Mouse (Mus musculus) regulatory T cell (primary cell): Measurements from ENCODE around the gene Mindy4.

Experiments used
- in situ Hi-C: fragments of 300-600 bp; cut with MboI, MseI; formaldehyde crosslinking; loops from one replicate; pipeline ENCODE4 v1.15.1; 2025; ENCODE audit warnings: high pct_unique_total_duplicates

The Mindy4 gene

DNA sequence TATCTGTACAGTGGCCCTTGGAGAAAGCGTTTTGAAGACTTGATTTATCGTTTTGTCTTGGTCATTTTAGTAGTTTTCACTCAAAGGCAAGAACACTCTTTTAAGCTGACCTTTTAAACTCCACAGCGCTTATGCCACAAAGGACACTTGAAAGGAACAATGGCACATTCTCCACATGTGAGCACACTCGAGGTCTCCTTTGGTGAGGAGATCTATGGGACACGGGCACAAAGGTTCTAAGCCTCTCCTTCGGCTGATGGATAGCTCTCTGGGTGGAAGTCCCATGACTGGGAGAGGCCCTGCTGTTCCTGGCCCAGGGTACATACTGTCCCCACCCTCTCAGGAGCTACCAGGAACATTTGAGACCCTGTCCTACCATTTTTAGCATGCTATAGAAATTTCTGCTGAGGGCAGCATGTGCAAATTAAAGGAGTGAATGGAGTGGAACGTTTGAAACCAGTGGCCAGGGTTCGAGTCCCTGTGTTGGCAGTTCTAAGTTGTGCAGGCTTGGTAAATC is 49.6 kb downstream of the Mindy4 start:
- in situ Hi-C loops: no loop called here

- in situ Hi-C loops: no loop called here
These were observed 53.5 kb downstream of the Mindy4 start for GRCm38 (mm10) chr6:55256500-55257191.

- in situ Hi-C loops: no loop called here
These were observed 54.1 kb downstream of the Mindy4 start for GRCm38 (mm10) chr6:55257246-55257645.

DNA sequence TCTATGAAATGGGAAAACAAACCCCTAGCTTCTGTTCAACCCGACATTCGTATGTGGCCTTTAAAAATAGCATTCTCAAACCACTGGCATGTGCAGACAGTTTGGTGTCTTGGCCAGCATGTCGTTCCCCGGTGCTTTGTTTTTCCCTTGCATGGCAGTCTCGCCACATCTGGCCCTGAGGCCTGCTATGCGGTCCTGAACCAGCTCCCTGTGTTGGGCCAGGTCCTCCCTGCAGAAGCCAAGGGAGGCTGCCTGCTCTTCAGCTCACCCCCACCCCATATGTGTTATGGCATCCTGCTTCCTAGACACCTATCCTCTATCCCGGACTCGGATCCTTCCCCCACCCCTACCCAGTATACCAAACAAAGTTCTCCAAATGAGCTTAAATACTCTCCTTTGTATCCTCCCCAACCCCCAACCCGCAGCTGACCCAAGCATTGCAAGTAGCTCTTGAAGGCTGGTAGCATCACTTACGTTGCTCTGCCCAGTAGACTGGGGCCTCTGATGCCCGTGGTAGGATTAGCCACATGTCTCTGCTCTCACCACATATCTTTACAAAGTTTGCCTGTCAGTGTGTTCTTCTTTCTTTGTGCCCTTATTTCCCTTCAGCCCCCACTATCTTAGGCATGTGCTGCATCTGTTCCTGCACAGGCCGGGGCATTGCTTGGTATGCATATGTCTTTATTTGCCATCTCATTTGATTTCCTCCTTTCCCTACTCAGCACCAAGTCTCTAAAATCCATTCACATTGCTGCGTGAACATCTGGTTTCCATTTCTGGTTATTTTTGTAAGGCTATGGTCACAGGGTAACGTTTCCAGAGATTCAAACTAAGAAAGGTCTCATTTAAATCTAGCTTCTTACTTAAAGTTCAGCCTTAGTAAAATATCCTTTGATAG is 55.5 kb downstream of the Mindy4 start:
- in situ Hi-C loops: no loop called here

- in situ Hi-C loops: no loop called here
These were observed 59.0 kb downstream of the Mindy4 start for GRCm38 (mm10) chr6:55262161-55262560.

DNA sequence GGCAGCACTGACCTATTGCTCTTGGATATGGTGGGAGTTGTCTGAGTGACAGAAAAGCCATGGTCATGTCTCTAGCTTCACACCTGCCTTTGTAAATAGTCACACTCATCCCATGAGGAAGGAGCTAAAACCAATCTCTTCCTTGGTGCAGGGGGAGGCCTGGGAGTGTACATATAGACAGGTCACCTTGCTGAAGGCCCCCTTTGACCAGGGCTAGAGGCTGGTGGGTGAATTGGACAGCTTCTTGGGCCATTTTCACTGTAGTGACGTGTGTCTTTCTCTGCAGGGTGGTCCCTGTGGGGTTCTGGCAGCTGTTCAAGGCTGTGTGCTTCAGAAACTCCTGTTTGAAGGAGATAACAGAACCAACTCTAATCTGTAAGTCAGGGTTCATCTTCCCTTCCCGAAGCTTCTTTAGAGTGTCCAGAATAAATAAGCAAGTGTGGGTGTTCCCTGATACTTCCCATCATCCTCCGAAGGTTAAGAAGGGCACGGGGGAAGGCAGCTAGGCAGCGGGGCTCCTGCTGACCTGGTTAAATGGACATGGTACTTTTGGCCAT is 60.4 kb downstream of the Mindy4 start:
- in situ Hi-C loops: no loop called here

GRCm38 (mm10) chr6:55264741-55265366 is 61.7 kb downstream of the Mindy4 start:
- in situ Hi-C loops: no loop called here

- in situ Hi-C loops: no loop called here
These were observed 69.8 kb downstream of the Mindy4 start for GRCm38 (mm10) chr6:55272952-55273351.

GRCm38 (mm10) chr6:55273463-55273862 is 70.3 kb downstream of the Mindy4 start:
- in situ Hi-C loops: no loop called here

DNA sequence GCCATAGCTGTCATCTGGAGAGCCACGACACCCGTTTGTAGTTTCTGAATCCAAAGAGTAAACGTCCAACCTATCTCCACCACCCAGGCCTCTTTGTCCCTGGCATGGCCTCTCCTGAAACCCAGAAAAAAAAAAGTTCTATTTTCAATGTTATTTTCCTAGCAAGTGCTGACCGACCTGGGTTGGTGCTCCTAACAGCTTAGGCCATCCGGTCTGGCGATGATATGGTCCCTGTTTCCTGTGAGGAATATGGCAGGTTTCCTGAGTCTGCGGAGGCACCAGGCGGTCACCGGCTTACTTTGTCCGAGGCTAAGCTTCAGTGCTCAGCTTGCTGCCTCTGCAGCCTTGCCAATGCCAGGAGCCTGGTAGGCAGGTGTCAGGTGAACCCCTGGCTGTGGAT is 71.8 kb downstream of the Mindy4 start:
- in situ Hi-C loops: no loop called here

- in situ Hi-C loops: no loop called here
These were observed 72.6 kb downstream of the Mindy4 start for GRCm38 (mm10) chr6:55275786-55276185.

DNA sequence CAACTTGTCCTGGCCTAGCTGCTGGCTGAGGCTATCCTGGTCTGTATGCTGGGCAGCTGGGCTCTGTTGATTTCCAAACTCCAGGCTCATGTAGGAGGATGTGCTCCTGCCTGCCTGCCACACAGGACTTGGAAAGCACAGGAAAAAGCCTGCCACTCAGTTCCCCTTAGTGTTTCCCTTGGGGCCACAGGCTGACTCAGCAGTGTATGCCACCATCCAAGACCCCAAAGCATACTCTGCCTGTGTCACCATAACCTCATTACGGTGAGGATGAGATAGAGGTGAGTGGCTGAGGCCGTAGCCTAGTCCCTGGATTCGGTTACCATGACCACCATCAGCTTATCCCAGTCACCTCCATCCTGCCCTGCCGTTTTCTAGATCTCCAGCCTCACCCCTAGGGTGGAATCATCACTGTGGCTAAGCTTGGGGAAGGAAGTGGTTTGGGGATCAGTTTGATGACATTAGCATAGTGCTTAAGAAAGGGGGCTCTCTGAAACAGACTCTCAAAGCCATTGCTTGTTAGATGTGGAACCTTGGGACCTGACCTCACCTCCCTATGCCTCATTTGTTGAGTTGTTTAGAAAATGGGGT is 73.6 kb downstream of the Mindy4 start:
- in situ Hi-C loops: no loop called here

DNA sequence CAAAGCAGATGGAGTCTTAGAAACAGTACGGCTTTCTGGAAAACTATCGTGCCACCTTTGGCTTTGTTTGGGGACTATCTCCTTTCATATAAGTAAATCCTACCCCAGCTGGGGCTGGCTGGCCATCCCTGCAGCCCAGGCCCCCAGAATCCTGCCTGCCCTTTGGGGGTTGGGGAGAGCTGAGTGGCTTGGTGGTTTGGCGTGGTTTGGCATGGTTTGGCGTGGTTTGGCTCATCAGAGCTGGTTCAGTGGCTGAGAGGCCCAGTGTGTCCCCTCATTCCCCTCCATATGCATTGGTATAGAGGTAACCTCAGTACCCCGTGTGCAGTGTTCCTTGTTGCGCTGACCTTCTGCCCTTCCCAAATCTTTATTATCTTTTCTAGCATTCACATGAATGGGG is 74.9 kb downstream of the Mindy4 start:
- in situ Hi-C loops: no loop called here

DNA sequence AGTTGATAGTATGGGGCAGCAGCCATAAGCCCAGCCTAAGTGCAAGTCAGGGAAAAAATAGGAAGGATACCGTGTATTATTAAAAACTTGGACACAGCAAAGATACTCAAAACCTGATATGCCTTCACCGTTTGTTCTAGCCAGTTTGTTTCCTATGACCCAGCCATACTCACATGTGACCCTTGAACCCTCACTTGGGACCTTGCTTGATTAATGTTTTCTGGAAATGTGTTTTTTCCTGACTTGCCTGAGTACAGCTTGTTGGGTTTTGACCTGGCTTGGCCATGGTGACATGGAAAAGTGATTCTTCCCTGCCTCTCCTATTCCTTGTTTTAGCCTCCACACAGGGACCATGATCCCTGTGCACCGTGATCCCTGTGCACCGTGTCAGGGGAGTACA is 75.3 kb downstream of the Mindy4 start:
- in situ Hi-C loops: no loop called here

GRCm38 (mm10) chr6:55280979-55281378 is 77.8 kb downstream of the Mindy4 start:
- in situ Hi-C loops: no loop called here

DNA sequence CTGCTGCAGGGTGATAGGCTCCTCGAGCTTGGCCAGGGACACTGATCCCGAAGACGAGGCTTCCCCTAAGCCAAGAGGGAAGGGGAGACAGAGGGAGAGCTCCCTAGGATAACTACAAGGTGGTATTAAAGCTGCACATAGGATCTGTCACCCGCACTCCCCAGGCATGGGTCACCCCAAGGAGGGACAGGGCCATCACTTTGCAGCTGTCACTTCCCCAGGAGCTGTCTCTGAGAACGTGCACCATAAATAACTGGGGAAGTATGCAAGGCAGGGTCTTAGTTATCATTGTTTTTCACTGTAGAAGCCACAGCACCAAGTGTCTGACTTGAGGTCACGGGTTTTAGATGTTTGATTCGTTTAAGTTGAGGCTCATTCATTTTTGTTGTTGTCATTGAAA is 78.5 kb downstream of the Mindy4 start:
- in situ Hi-C loops: no loop called here

DNA sequence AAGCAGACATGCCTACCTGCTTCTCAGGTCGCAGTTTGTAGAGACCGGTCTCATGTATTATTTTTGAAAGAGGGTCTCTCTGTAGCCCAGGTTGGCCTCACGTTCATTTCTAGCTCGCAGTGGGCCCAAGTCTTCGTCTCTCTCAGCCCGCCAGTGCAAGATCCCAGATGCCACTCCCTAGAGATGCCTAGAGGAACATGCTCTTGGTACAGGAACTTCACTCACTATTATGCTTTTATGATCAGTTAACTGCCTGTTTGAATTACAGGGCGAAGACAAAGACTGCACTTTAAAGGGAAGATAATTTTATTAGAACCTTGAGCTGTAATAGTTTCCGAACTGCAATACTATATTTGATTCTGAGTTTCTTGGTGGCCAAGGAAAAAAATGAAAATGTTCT is 79.2 kb downstream of the Mindy4 start:
- in situ Hi-C loops: no loop called here

GRCm38 (mm10) chr6:55285218-55285617 is 82.0 kb downstream of the Mindy4 start:
- in situ Hi-C loops: no loop called here

DNA sequence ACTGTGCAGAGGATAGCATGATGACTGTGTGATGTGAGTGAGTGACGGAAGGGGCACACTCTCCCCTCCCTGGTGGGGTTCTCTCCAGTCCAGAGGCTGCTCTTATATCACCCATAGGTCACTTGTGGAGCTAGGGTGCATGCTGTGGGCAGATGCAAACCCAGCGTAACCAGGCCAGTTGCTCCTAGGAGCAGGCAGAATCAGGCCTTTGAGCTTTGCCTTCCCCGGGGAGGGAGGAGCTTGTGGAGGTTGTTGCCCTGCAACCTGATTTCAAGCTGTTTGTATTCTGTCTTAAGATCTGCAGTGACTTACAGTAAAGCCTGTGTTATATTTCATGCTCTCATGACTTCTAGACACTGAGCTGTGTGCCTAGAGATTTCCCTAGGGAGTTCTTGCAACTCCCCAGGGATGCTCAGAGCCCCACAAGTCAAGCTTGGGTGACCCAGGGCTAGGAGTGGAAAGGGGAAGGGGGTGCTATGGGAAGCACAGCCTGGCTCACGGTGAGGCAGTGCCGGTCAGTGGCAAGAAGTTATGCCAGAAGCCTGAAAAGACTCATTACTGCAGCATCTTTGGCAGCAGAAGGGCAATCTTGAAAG is 84.9 kb downstream of the Mindy4 start:
- in situ Hi-C loops: no loop called here

GRCm38 (mm10) chr6:55294549-55295131 is 91.5 kb downstream of the Mindy4 start:
- in situ Hi-C loops: no loop called here

DNA sequence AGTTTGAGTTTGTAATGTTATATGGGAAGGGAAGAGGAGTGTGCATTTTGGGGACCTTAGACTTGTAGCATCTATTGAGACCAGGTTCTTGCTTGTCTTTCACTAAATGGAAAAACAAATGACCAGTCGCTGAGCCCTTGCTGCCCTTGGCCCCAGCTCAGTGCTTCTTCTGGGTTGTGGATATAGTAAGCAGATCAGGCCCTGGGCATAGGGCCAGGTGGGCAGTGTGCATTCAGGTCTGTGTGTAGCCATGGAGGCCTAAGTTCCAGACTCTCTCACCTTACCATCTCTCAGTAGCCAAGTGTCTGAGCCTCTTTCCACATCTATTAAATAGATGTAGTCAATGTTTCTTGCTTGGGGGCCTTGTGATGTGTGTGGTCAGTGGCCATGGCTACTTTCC is 92.1 kb downstream of the Mindy4 start:
- in situ Hi-C loops: no loop called here
